Mouse (Mus musculus): ENCODE data around the gene Utrn. TPM values are rescaled to one million over a fixed set of nuclear protein-coding genes. Genes with fewer than 3 reads are reported as not detected.
A peak's percentile ranks its signal among the peaks of the same experiment; 100 is the strongest.
"Not testable (repeated sequence)": the region's sequence is repeated elsewhere in the genome, so short reads cannot be mapped to it uniquely, and the experiment has no call there.

Utrn gene
- polyA plus RNA-seq, 1 experiment: 18.1 TPM

GRCm38 (mm10) chr10:12639638-12640037 lies 229.5 kb downstream of the Utrn start:
- Histone ChIP-seq H3K4me1 (ENCODE audit: control insufficient read depth, insufficient read depth, low read length) (no peaks in the 10 kb centered on the region), H3K27ac (ENCODE audit: insufficient read depth, low read depth, low read length) (no peak overlapping the region), H3K4me3 (ENCODE audit: insufficient read depth, low read length) (no peak overlapping the region)
- TF ChIP-seq POLR2A (IDR thresholded peaks at IDR 0.05; ENCODE audit: borderline replicate concordance, low read depth, low read length) (no peak), CTCF (IDR thresholded peaks at IDR 0.05; ENCODE audit: low read depth, low read length) (no peak)

- Histone ChIP-seq H3K27ac (ENCODE audit: insufficient read depth, low read depth, low read length) (no peak overlapping the region), H3K4me1 (ENCODE audit: control insufficient read depth, insufficient read depth, low read length) (no peaks in the 10 kb centered on the region), H3K4me3 (ENCODE audit: insufficient read depth, low read length) (no peak overlapping the region)
- TF ChIP-seq POLR2A (IDR thresholded peaks at IDR 0.05; ENCODE audit: borderline replicate concordance, low read depth, low read length) (no peak), CTCF (IDR thresholded peaks at IDR 0.05; ENCODE audit: low read depth, low read length) (no peak)
Measured at GRCm38 (mm10) chr10:12633965-12634364, 235.2 kb downstream of the Utrn start.

GRCm38 (mm10) chr10:12630933-12631332 lies 238.2 kb downstream of the Utrn start:
- H3K27ac ChIP-seq (ENCODE audit: insufficient read depth, low read depth, low read length): no peak overlapping the region

GRCm38 (mm10) chr10:12618397-12618796 lies 250.8 kb downstream of the Utrn start:
- H3K4me1 ChIP-seq (ENCODE audit: control insufficient read depth, insufficient read depth, low read length): no peaks in the 10 kb centered on the region
- TF ChIP-seq CTCF (IDR thresholded peaks at IDR 0.05; ENCODE audit: low read depth, low read length) (no peak), POLR2A (IDR thresholded peaks at IDR 0.05; ENCODE audit: borderline replicate concordance, low read depth, low read length) (no peak)
- H3K27ac ChIP-seq (ENCODE audit: insufficient read depth, low read depth, low read length): no peak overlapping the region
- H3K4me3 ChIP-seq (ENCODE audit: insufficient read depth, low read length): no peak overlapping the region

More at GRCm38 (mm10) chr10:12630933-12631332, 238.2 kb downstream of the Utrn start:
- no peaks in the 10 kb centered on the region for H3K4me1 ChIP-seq (ENCODE audit: control insufficient read depth, insufficient read depth, low read length)
- H3K4me3 ChIP-seq (ENCODE audit: insufficient read depth, low read length): no peak overlapping the region
- no peak for TF ChIP-seq CTCF (IDR thresholded peaks at IDR 0.05; ENCODE audit: low read depth, low read length)
- TF ChIP-seq POLR2A (IDR thresholded peaks at IDR 0.05; ENCODE audit: borderline replicate concordance, low read depth, low read length): no peak

DNA sequence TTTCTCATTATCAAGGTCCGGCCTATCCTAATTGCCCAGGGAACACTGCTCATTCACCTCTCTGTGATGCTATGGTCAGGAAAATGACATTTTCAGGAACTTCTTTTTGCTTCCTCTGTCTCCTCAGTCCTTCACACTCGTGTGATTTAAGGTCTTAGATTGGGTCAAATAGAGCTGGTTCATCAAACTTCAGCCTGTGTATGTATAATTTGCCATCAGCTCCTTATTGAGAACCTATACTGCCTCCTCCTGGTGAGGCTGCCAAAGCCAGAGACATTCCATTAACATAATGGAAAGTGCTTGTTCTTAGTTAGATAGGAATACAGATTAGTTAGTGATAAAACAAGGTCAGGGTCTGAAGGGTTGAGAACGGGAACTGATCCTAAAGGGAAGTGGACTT lies 253.4 kb downstream of the Utrn start:
- no peak overlapping the region for H3K4me3 ChIP-seq (ENCODE audit: insufficient read depth, low read length)
- H3K4me1 ChIP-seq (ENCODE audit: control insufficient read depth, insufficient read depth, low read length): no peaks in the 10 kb centered on the region
- TF ChIP-seq POLR2A (IDR thresholded peaks at IDR 0.05; ENCODE audit: borderline replicate concordance, low read depth, low read length) (no peak), CTCF (IDR thresholded peaks at IDR 0.05; ENCODE audit: low read depth, low read length) (no peak)
- H3K27ac ChIP-seq (ENCODE audit: insufficient read depth, low read depth, low read length): no peak overlapping the region

DNA sequence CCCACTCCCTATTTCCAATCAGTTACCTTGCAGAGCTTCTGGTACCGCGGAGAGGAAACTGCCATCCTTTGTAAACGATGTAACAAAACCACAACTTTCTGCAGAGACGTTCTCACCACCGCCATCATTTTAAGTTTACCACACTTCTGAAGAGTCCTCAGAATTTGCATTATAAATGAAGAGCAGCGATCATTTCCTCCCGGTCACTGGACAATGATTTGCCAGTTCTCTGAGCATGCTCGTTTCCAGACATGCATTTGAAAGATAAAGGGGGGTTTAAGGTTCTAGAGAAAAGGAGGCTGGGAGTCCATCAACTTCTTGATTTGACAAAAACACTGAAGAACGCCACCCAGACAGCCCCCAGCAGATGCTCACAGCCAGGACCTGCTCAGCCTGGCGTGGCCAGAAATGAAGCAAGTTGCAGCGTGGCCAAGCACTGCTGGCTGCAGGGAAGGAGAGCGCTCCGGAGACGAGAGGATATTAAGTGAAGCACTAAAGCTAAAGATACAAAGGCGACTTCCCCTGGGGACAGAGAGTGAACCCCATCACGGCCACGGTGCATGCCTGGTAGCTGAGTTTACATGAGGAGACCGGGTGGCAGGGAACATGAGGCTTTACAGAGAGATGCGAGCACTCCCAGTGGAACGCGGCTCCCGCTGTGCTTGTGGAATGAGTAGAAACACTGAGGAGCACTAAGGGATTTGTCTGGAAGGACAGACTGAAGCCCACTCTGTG lies 254.5 kb downstream of the Utrn start:
- no peak for TF ChIP-seq CTCF (IDR thresholded peaks at IDR 0.05; ENCODE audit: low read depth, low read length)
- TF ChIP-seq POLR2A (IDR thresholded peaks at IDR 0.05; ENCODE audit: borderline replicate concordance, low read depth, low read length): no peak
- Histone ChIP-seq H3K4me1 (ENCODE audit: control insufficient read depth, insufficient read depth, low read length) (no peaks in the 10 kb centered on the region), H3K27ac (ENCODE audit: insufficient read depth, low read depth, low read length) (no peak overlapping the region), H3K4me3 (ENCODE audit: insufficient read depth, low read length) (no peak overlapping the region)

GRCm38 (mm10) chr10:12612235-12612863 lies 256.8 kb downstream of the Utrn start:
- peaks cover 10% of the 10 kb centered on the region for H3K4me1 ChIP-seq (ENCODE audit: control insufficient read depth, insufficient read depth, low read length)
- no peak overlapping the region for H3K4me3 ChIP-seq (ENCODE audit: insufficient read depth, low read length)
- TF ChIP-seq POLR2A (IDR thresholded peaks at IDR 0.05; ENCODE audit: borderline replicate concordance, low read depth, low read length) (no peak), CTCF (IDR thresholded peaks at IDR 0.05; ENCODE audit: low read depth, low read length) (peak; percentile 50)
- no peak overlapping the region for H3K27ac ChIP-seq (ENCODE audit: insufficient read depth, low read depth, low read length)

- no peak overlapping the region for H3K27ac ChIP-seq (ENCODE audit: insufficient read depth, low read depth, low read length)
- H3K4me3 ChIP-seq (ENCODE audit: insufficient read depth, low read length): no peak overlapping the region
- peaks cover 10% of the 10 kb centered on the region for H3K4me1 ChIP-seq (ENCODE audit: control insufficient read depth, insufficient read depth, low read length)
- TF ChIP-seq POLR2A (IDR thresholded peaks at IDR 0.05; ENCODE audit: borderline replicate concordance, low read depth, low read length): no peak
- no peak for TF ChIP-seq CTCF (IDR thresholded peaks at IDR 0.05; ENCODE audit: low read depth, low read length)
Measured at GRCm38 (mm10) chr10:12609896-12610295, 259.3 kb downstream of the Utrn start.

- peaks cover 10% of the 10 kb centered on the region for H3K4me1 ChIP-seq (ENCODE audit: control insufficient read depth, insufficient read depth, low read length)
- H3K4me3 ChIP-seq (ENCODE audit: insufficient read depth, low read length): no peak overlapping the region
- TF ChIP-seq POLR2A (IDR thresholded peaks at IDR 0.05; ENCODE audit: borderline replicate concordance, low read depth, low read length) (no peak), CTCF (IDR thresholded peaks at IDR 0.05; ENCODE audit: low read depth, low read length) (no peak)
- H3K27ac ChIP-seq (ENCODE audit: insufficient read depth, low read depth, low read length): no peak overlapping the region
Measured at GRCm38 (mm10) chr10:12608634-12609033, 260.5 kb downstream of the Utrn start.

DNA sequence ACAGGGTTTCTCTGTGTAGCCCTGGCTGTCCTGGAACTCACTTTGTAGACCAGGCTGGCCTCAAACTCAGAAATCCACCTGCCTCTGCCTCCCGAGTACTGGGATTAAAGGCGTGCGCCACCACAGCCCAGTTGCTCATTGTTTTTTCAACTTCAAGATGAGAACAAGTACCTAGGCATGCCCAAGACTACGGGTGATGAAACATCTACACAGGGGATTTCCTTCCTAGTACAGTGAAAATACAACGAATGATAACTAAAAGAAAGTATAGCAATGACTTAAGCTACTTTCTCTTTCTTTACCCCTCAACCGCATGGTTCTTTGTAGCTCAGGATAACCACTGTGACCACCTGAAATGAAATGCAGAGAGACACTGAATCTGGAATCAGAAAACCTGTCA lies 262.0 kb downstream of the Utrn start:
- H3K4me3 ChIP-seq (ENCODE audit: insufficient read depth, low read length); H3K4me1 ChIP-seq (ENCODE audit: control insufficient read depth, insufficient read depth, low read length): not testable (repeated sequence)

More for the DNA sequence above, 262.0 kb downstream of the Utrn start:
- H3K27ac ChIP-seq (ENCODE audit: insufficient read depth, low read depth, low read length): not testable (repeated sequence)

Data from bone marrow macrophage, adult 2 months (primary cell).